Mouse (Mus musculus): ENCODE results near the gene Lpcat2b. TPM values are rescaled to one million over a fixed set of nuclear protein-coding genes. Genes with fewer than 3 reads are reported as not detected.

Gene Lpcat2b
- polyA plus RNA-seq, 1 experiment from 2014 or later: not detected

- Histone ChIP-seq H3K27ac (no peak overlapping the region), H3K27me3 (replicated peaks) (no peaks in the 10 kb centered on the region), H3K4me1 (replicated peaks) (no peaks in the 10 kb centered on the region), H3K4me2 (replicated peaks) (no peak overlapping the region), H3K4me3 (replicated peaks) (no peak overlapping the region), H3K9me3 (no peaks in the 10 kb centered on the region), H3K36me3 (no peaks in the 10 kb centered on the region), H3K9ac (no peak overlapping the region)
- ATAC-seq: no peak
- WGBS: 73% methylated on average over 2 of the region's 2 CpGs
Observed at GRCm38 (mm10) chr5:107415098-107415497, 16.3 kb upstream of the Lpcat2b start.

GRCm38 (mm10) chr5:107421676-107422075 lies 9.7 kb upstream of the Lpcat2b start:
- ATAC-seq: no peak
- no peak overlapping the region for H3K4me3 ChIP-seq (replicated peaks)
- 14% methylated on average over 1 of the region's 1 CpGs for WGBS

GRCm38 (mm10) chr5:107434001-107434400 lies 2.7 kb downstream of the Lpcat2b start:
- ATAC-seq: no peak
- no peaks in the 10 kb centered on the region for H3K36me3 ChIP-seq
- H3K9me3 ChIP-seq: no peaks in the 10 kb centered on the region
- no peak overlapping the region for H3K4me3 ChIP-seq (replicated peaks)
- no peak overlapping the region for H3K27ac ChIP-seq
- WGBS: 78% methylated on average over 5 of the region's 5 CpGs
- H3K4me1 ChIP-seq (replicated peaks): 0 out of 2 replicates have a peak, but pooled peaks cover 4% of the 10 kb centered on the region
- H3K27me3 ChIP-seq (replicated peaks): no peaks in the 10 kb centered on the region
- no peak overlapping the region for H3K4me2 ChIP-seq (replicated peaks)
- H3K9ac ChIP-seq: no peak overlapping the region

More at GRCm38 (mm10) chr5:107421676-107422075, 9.7 kb upstream of the Lpcat2b start:
- no peak overlapping the region for H3K4me2 ChIP-seq (replicated peaks)
- H3K27me3 ChIP-seq (replicated peaks): no peaks in the 10 kb centered on the region
- H3K36me3 ChIP-seq: no peaks in the 10 kb centered on the region
- H3K4me1 ChIP-seq (replicated peaks): no peaks in the 10 kb centered on the region
- H3K27ac ChIP-seq: no peak overlapping the region
- H3K9ac ChIP-seq: no peak overlapping the region
- no peaks in the 10 kb centered on the region for H3K9me3 ChIP-seq

- 82% methylated on average over 6 of the region's 6 CpGs for WGBS
- Histone ChIP-seq H3K9ac (no peak overlapping the region), H3K4me3 (replicated peaks) (no peak overlapping the region), H3K4me1 (replicated peaks) (0 out of 2 replicates have a peak, but pooled peaks cover 4% of the 10 kb centered on the region), H3K27ac (no peak overlapping the region), H3K9me3 (no peaks in the 10 kb centered on the region), H3K27me3 (replicated peaks) (no peaks in the 10 kb centered on the region), H3K36me3 (no peaks in the 10 kb centered on the region), H3K4me2 (replicated peaks) (no peak overlapping the region)
- ATAC-seq: no peak
Observed at GRCm38 (mm10) chr5:107436185-107436584, 4.8 kb downstream of the Lpcat2b start.

GRCm38 (mm10) chr5:107436587-107437209 lies 5.3 kb downstream of the Lpcat2b start:
- Histone ChIP-seq H3K36me3 (no peaks in the 10 kb centered on the region), H3K27me3 (replicated peaks) (no peaks in the 10 kb centered on the region), H3K4me3 (replicated peaks) (no peak overlapping the region; the same call in 1 of the 2 replicates), H3K4me1 (replicated peaks) (0 out of 2 replicates have a peak, but pooled peaks cover 4% of the 10 kb centered on the region), H3K27ac (no peak overlapping the region), H3K4me2 (replicated peaks) (no peak overlapping the region), H3K9ac (no peak overlapping the region), H3K9me3 (no peaks in the 10 kb centered on the region)
- no peak for ATAC-seq
- 67% methylated on average over 6 of the region's 6 CpGs for WGBS

GRCm38 (mm10) chr5:107437464-107438281 lies 6.3 kb downstream of the Lpcat2b start, which contains the start of gene Btbd8:
Gene Btbd8, plus strand, starts transcription at chr5:107437997.
- H3K4me1 ChIP-seq (replicated peaks): 0 out of 2 replicates have a peak, but pooled peaks cover 4% of the 10 kb centered on the region
- no peaks in the 10 kb centered on the region for H3K27me3 ChIP-seq (replicated peaks)
- H3K4me3 ChIP-seq (replicated peaks): peak within 1 kb of the TSS; percentile 99
- no peaks in the 10 kb centered on the region for H3K36me3 ChIP-seq
- peak within 1 kb of the TSS; percentile 90 for H3K27ac ChIP-seq
- under 1% methylated on average over 51 of the region's 51 CpGs for WGBS
- no peaks in the 10 kb centered on the region for H3K9me3 ChIP-seq
- peak within 1 kb of the TSS; percentile 74 for H3K4me2 ChIP-seq (replicated peaks)
- ATAC-seq: peak; percentile 98
- H3K9ac ChIP-seq: peak within 1 kb of the TSS; percentile 99

GRCm38 (mm10) chr5:107438353-107438752 lies 7.0 kb downstream of the Lpcat2b start:
- ATAC-seq: peak; percentile 12; the same call in 1 of the 2 replicates
- WGBS: 20% methylated on average over 7 of the region's 7 CpGs
- H3K4me2 ChIP-seq (replicated peaks): peak overlapping the region; percentile 74

GRCm38 (mm10) chr5:107441881-107442280 lies 10.5 kb downstream of the Lpcat2b start:
- Histone ChIP-seq H3K4me2 (replicated peaks) (no peak overlapping the region), H3K36me3 (no peaks in the 10 kb centered on the region), H3K27ac (no peak overlapping the region), H3K9ac (no peak overlapping the region), H3K4me1 (replicated peaks) (0 out of 2 replicates have a peak, but pooled peaks cover 4% of the 10 kb centered on the region), H3K4me3 (replicated peaks) (no peak overlapping the region), H3K9me3 (no peaks in the 10 kb centered on the region), H3K27me3 (replicated peaks) (no peaks in the 10 kb centered on the region)
- ATAC-seq: no peak
- WGBS: 80% methylated on average over 5 of the region's 5 CpGs

More at GRCm38 (mm10) chr5:107438353-107438752, 7.0 kb downstream of the Lpcat2b start:
- peak overlapping the region; percentile 99 for H3K9ac ChIP-seq
- peak overlapping the region; percentile 99 for H3K4me3 ChIP-seq (replicated peaks)
- 0 out of 2 replicates have a peak, but pooled peaks cover 4% of the 10 kb centered on the region for H3K4me1 ChIP-seq (replicated peaks)
- H3K36me3 ChIP-seq: no peaks in the 10 kb centered on the region
- H3K9me3 ChIP-seq: no peaks in the 10 kb centered on the region
- no peaks in the 10 kb centered on the region for H3K27me3 ChIP-seq (replicated peaks)
- peak overlapping the region; percentile 90 for H3K27ac ChIP-seq

GRCm38 (mm10) chr5:107444251-107444650 lies 12.9 kb downstream of the Lpcat2b start:
- Histone ChIP-seq H3K9ac (no peak overlapping the region), H3K27ac (no peak overlapping the region), H3K9me3 (no peaks in the 10 kb centered on the region), H3K4me1 (replicated peaks) (no peaks in the 10 kb centered on the region), H3K4me3 (replicated peaks) (no peak overlapping the region), H3K27me3 (replicated peaks) (no peaks in the 10 kb centered on the region), H3K4me2 (replicated peaks) (no peak overlapping the region), H3K36me3 (no peaks in the 10 kb centered on the region)
- no peak for ATAC-seq
- WGBS: 92% methylated on average over 4 of the region's 4 CpGs

GRCm38 (mm10) chr5:107447977-107448376 lies 16.6 kb downstream of the Lpcat2b start:
- Histone ChIP-seq H3K27me3 (replicated peaks) (no peaks in the 10 kb centered on the region), H3K36me3 (no peaks in the 10 kb centered on the region), H3K4me1 (replicated peaks) (no peaks in the 10 kb centered on the region), H3K4me3 (replicated peaks) (no peak overlapping the region), H3K27ac (no peak overlapping the region), H3K9me3 (no peaks in the 10 kb centered on the region), H3K9ac (no peak overlapping the region), H3K4me2 (replicated peaks) (no peak overlapping the region)
- WGBS: 65% methylated on average over 4 of the region's 4 CpGs
- peak; percentile 77 for ATAC-seq

GRCm38 (mm10) chr5:107448784-107449183 lies 17.4 kb downstream of the Lpcat2b start:
- ATAC-seq: 0 out of 2 replicates have a peak, but pooled peaks have one; percentile 25
- WGBS: 84% methylated on average over 4 of the region's 4 CpGs

GRCm38 (mm10) chr5:107449620-107450019 lies 18.3 kb downstream of the Lpcat2b start:
- H3K4me2 ChIP-seq (replicated peaks): no peak overlapping the region
- ATAC-seq: peak; percentile 53; the same call in 1 of the 2 replicates
- no peaks in the 10 kb centered on the region for H3K4me1 ChIP-seq (replicated peaks)
- no peak overlapping the region for H3K4me3 ChIP-seq (replicated peaks)
- H3K27me3 ChIP-seq (replicated peaks): no peaks in the 10 kb centered on the region
- H3K9me3 ChIP-seq: no peaks in the 10 kb centered on the region
- WGBS: 73% methylated on average over 5 of the region's 5 CpGs
- no peak overlapping the region for H3K27ac ChIP-seq
- H3K9ac ChIP-seq: no peak overlapping the region
- no peaks in the 10 kb centered on the region for H3K36me3 ChIP-seq

More at GRCm38 (mm10) chr5:107448784-107449183, 17.4 kb downstream of the Lpcat2b start:
- Histone ChIP-seq H3K27ac (no peak overlapping the region), H3K36me3 (no peaks in the 10 kb centered on the region), H3K9me3 (no peaks in the 10 kb centered on the region), H3K4me3 (replicated peaks) (no peak overlapping the region), H3K4me2 (replicated peaks) (no peak overlapping the region), H3K27me3 (replicated peaks) (no peaks in the 10 kb centered on the region), H3K4me1 (replicated peaks) (no peaks in the 10 kb centered on the region), H3K9ac (no peak overlapping the region)
